Mouse (Mus musculus): ENCODE data around the gene Wnt10b.

Gene Wnt10b

DNA sequence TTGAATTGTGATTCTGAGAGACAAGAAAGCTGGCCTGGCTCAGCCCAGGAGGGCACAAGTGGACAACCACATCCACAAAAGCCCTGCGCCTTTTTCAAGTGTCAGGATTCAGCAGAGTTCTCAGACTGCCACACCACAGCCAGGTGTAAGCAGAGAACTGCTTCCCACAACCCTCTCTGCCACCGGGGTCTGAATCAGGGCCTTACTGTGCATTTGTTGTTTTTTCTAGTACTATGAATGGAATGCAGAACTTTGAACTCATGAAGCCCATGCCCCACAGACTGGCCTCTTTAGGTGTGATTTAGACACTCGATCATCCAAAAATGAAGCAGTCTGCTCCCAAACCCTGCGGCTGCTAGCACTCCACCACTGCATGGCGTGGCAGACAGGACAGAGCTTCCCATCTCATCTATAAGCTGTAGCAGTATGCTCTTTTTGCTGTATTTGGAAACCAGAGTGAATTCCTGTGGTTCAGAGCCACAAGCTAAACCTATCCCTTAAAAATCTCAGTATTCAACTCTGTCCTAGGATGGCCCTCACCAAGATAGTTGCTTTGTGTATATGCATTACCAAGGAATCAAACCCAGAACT is 43.9 kb downstream of the Wnt10b start:
- in situ Hi-C loops (cut with MboI; ENCODE audit: unreplicated experiment in 2 of 2), result no loop called here

DNA sequence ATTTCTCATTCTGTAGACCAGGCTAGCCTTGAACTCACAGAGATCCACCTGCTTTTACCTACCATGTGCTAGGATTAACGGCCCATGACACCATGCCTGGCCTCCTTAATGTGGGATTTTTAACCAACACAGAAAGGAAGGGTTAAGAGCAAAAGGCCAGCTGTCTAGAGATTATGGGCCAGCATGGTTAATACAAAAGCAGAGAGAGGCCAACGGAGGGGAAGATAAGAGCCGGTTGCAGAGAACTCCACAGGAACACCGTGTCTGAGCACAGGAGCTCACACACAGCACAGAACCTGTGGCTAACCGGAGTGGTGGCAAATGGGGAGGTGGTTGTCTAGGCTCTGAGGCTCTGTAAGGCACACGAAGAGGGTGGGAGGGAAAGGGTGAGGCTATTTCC is 44.6 kb downstream of the Wnt10b start:
- in situ Hi-C loops (cut with MboI; ENCODE audit: unreplicated experiment in 2 of 2), result no loop called here

DNA sequence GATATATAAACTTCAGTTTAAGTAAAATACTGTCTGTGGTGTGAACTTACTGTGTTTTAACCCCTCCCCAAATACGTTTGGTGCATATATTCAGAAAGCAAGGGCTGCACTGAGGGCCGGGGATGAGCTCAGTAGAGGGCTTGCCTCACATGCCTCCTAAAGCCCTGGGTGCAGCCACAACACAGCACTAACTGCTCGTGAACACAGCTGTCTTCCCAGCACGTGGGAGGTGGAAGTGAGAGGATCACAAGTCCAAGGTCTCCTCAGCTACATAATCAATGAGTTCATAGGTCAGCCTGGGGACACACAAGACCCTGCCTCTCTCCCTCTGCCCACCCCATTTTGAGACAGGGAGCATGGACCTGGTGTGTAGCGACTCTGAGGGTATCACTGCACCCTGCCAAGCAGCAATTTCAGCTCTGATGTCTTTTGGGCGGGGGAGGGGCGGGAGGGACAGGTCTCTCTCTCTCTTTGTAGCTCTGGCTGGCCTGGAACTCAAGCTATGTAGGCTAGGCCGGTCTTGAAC is 45.9 kb downstream of the Wnt10b start:
- in situ Hi-C loops (cut with MboI; ENCODE audit: unreplicated experiment in 2 of 2), result no loop called here

DNA sequence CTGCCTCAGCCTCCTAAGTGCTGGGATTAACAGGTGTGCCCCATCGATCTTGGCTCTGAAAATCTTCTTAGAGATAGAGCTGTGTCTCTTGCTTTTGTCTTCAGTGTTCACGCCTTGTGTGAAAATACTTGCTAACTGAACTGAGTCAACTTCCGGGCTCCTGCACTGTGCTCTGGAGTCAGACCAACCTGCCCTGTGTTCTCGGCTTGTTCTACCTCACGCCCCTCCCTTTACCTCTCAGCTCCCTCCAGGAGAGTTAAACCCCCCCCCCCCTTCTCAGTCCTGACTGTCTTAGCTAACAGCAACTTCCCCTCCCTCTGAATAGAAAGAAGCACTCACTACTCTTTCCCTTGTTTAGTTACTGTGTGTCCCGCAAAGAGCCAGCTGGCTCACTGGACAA is 47.2 kb downstream of the Wnt10b start:
- in situ Hi-C loops (cut with MboI; ENCODE audit: unreplicated experiment in 2 of 2), result no loop called here

DNA sequence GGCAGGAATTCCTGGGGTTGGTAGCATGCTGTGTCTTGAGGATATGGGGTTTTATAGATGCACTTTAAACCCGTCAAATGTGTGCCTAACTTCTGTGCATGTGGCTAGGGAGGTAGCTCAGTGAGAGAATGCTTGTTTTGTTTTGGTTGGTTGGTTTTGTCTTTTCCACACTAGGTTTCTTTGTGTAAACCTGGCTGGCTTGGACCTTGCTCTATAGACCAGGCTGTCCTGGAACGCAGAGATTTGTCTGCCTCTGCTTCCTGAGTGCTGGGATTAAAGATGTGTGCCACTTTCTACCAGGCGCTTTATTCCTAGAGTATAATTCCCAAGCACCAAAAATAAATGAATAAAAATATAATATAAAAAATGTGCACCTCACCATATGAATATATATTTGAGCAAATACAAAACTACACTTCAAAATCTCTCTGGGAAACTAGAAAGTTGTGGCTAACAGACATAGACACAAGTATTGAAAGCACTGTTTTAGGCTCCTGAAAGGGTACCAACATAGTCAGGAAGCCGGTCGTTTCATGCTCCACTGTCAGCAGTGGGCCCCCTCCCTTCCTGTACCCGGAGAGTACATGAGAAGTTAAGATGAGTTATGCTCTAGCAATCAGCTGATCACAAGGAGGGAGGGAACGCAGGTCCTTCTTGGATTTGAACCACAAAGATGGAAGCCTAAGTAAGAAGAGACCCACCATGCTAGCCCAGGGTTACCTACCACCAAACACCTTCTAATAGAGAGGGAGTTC is 48.0 kb downstream of the Wnt10b start:
- in situ Hi-C loops (cut with MboI; ENCODE audit: unreplicated experiment in 2 of 2), result no loop called here

DNA sequence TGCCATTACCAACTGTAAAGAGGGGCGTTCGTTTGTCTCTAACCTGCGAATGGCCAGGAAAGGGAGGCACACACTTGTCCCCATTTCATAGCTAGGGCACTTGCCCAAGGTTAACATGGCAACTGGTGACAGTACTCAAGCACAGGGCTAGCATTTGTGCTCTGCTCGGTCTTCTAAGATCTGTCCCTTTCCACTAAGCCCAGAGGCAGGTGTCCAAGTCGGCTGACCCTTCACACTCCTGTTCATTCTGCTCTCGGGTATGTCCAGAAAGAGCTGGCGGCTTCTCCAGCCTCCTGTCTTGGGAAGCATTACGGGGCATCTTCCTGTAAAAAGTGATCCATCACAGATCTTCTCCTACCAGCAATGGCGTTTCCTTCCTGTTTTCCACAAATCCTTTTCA is 49.6 kb downstream of the Wnt10b start:
- in situ Hi-C loops (cut with MboI; ENCODE audit: unreplicated experiment in 2 of 2), result no loop called here

DNA sequence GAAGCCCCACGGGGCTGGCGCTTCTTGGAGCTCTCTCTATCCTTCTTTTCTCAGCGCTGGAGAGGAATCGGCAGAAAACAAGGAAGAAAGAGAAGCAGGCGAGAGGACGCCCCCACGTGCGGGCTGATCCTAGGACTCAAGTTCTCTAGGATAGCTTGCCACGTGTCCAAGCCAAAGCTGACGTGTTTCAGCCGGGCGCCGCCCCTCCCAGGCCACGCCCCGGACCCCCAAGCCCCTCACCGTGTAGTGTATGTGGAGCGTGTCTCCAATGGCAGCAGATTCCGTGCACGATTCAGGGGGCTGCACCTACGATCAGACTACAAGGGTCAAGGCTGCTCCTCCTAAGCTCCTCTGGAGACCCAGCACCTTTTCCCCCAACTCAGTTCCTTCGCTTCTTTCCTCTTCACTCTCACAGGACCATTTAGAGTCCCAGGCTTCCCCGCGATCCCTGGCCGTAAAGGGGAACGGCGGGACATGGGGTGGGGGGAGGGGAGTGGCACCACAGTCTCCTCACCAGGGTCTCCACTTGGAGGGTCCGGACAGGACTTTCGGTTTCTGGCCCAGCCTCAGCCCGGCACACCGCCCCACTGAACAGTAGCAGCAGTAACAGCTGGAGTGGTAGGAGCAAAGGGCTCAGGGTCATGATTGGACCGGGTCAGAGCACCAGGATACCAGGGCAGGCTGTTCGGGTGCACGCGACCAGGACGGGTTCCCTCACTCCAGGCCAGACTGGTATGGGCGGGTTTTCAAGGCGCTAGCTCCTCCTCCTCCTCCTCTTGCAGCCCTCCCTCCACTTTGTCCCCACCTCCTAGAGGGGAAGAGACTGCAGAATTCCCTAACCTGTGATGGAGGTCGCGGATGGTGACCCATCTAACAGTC is 50.3 kb downstream of the Wnt10b start, which contains the start of gene Fkbp11:
Gene Fkbp11 (minus strand): TSS at position 756 of the 879 bp plus-strand sequence.
- in situ Hi-C loops (cut with MboI; ENCODE audit: unreplicated experiment in 2 of 2), result no loop called here

DNA sequence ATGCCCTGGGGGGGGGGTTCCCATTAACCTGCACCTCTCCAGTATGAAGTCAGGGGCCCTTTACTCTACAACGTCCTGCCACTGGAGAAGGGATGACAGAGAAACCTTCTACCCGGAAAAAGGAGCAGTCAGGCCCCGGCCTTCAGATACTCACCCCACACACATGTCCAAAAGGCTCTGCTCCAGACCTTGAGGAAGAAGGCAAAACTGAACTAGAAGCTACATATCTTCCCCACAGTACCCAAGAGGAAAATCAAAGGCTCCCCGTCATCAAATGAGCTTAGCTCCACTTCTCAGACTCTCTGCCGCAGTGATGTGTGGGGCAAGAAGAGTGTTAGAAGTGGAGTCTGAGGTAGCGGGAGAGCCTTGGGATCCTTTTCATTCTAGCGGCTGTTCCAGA is 51.2 kb downstream of the Wnt10b start:
- in situ Hi-C loops (cut with MboI; ENCODE audit: unreplicated experiment in 2 of 2), result no loop called here

DNA sequence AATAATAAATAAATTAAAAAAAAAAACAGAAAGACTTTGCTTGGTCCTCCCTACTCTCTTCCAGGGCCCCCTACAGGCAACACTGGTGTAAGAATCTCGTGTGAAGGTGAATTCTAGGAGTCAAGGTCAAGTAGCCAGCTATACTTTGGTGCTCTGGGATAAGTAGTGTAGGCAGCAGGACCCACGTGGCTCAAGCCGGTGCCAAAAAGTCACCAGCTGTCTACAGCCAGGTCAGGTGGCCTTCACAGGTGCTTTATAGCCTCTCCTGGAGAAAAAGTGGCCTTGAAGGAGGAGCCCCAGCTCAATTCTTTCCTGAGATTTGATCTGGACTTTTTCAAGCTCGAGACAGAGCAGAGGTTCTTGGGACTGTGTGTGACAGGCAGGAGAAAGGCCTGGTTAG is 51.9 kb downstream of the Wnt10b start:
- in situ Hi-C loops (cut with MboI; ENCODE audit: unreplicated experiment in 2 of 2), result no loop called here

DNA sequence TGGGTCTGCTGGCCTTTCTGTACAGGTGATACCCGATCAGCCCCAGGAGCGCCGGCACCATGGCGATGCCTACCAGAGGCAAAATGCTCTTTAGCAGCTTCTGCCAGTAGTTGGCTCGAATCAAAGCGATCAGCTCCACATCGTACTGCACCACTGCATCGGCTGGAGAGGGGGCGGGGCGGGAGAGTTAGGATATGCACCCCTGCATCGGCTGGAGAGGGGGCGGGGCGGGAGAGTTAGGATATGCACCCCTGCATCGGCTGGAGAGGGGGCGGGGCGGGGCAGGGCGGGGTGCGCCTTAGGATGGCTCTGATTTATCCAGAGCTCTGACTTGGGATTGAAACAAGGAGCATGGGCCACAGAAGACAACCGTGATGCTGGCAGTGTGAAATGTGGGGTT is 53.5 kb downstream of the Wnt10b start:
- in situ Hi-C loops (cut with MboI; ENCODE audit: unreplicated experiment in 2 of 2), result no loop called here

DNA sequence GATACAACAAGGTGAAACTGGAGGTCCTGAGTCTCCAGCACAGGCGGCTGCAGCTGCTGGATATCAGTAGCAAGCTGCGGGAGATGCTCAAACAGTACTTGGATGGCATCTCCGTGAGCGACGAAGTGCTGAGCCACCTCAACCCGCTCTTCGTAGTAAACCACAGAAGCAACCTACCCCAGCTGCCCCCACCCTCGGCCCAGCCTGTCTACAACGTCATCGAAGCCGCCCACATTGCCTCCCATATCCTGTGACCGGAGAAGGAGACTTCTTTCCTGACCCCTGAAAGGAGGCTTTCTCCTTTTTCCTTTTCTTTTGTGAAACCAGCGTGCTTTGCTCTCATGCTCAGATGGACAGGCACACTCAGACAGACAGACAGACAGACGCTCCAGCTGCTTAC is 55.1 kb downstream of the Wnt10b start:
- in situ Hi-C loops (cut with MboI; ENCODE audit: unreplicated experiment in 2 of 2), result no loop called here

DNA sequence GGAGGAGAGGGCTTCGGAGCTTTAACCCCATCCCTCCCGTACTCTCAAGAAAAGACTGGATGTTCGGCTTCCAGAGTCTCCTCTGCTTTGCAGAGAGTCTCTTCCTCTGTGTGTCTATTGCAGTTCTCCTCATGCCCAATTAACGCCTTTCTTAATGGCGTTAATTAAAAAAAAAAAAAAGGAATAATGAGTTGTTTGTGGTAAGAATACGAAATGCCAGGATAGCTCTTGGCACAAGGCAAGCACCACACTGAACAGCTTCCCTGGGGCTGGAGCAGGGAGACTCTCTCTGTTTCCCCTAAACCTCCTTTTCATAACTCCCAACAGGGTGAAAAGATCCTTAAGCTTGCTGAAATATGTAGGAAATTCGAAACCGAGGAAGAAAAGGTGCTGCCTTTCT is 55.8 kb downstream of the Wnt10b start:
- in situ Hi-C loops (cut with MboI; ENCODE audit: unreplicated experiment in 2 of 2), result no loop called here

Measured in v-Abl transformed pro-B cells (cell line).